Mouse (Mus musculus): ENCODE data around the gene Cep131. TPM values are rescaled to one million over a fixed set of nuclear protein-coding genes. Genes with fewer than 3 reads are reported as not detected.

The Cep131 gene
- polyA plus RNA-seq, 1 experiment from 2014 or later: 13.4 TPM

GRCm38 (mm10) chr11:120017011-120017410, 69.6 kb downstream of the Cep131 start:
- Histone ChIP-seq H3K4me1 (peaks cover 32% of the 10 kb centered on the region), H3K9me3 (no peaks in the 10 kb centered on the region), H3K4me3 (no peak overlapping the region), H3K36me3 (no peaks in the 10 kb centered on the region), H3K9ac (no peak overlapping the region), H3K27ac (replicated peaks) (no peak overlapping the region), H3K4me2 (no peak overlapping the region), H3K27me3 (replicated peaks) (peaks cover 11% of the 10 kb centered on the region)
- WGBS: 74% methylated on average over 8 of the region's 8 CpGs
- ATAC-seq (ENCODE audit: extremely low read depth, insufficient number of reproducible peaks, low FRiP score, low TSS enrichment): no peak

- H3K4me1 ChIP-seq: peaks cover 31% of the 10 kb centered on the region
- H3K9ac ChIP-seq: no peak overlapping the region; the same call in 1 of the 2 replicates
- H3K4me3 ChIP-seq: no peak overlapping the region
- no peak overlapping the region for H3K27ac ChIP-seq (replicated peaks)
- 85% methylated on average over 4 of the region's 4 CpGs for WGBS
- H3K36me3 ChIP-seq: no peaks in the 10 kb centered on the region
- no peak overlapping the region for H3K4me2 ChIP-seq
- ATAC-seq (ENCODE audit: extremely low read depth, insufficient number of reproducible peaks, low FRiP score, low TSS enrichment): no peak
- H3K9me3 ChIP-seq: no peaks in the 10 kb centered on the region
- H3K27me3 ChIP-seq (replicated peaks): peaks cover 34% of the 10 kb centered on the region
Observed at GRCm38 (mm10) chr11:120014758-120015157, 71.9 kb downstream of the Cep131 start.

MicroRNAs encoded within 50 kb of the gene (microRNA counts, 519-probe panel; counts per million panel counts)
- microRNA mmu-miR-338-3p (2,184 counts per million, percentile 64 among the panel's probes with 10 or more counts), microRNA mmu-miR-338-5p (209 counts per million, percentile 61 among the panel's probes with 10 or more counts)

Small RNA genes within 50 kb of the gene (microRNA-seq; reads per million reads assigned to microRNA genes)
- gene Gm25948 (not detected), gene Mir3065 (not detected), gene Mir338 (not detected)

Other genes starting within 250 kb of the Cep131 start
- gene Chmp6, start 173.4 kb downstream of the Cep131 start, polyA plus RNA-seq (2015; fragmentation: Nextera tagmentation; extraction: Ambion mirVana): 68.4 and 71.2 TPM in 2 replicates
- 12.3 and 12.4 TPM in 2 replicates for gene Baiap2, start 144.1 kb downstream of the Cep131 start, polyA plus RNA-seq (2015; fragmentation: Nextera tagmentation; extraction: Ambion mirVana)
- gene Aatk, start 39.7 kb downstream of the Cep131 start, polyA plus RNA-seq (2015; fragmentation: Nextera tagmentation; extraction: Ambion mirVana): 0.33 and 0.55 TPM in 2 replicates
- 13.0 and 13.5 TPM in 2 replicates for gene Tepsin, start 11.9 kb upstream of the Cep131 start, polyA plus RNA-seq (2015; fragmentation: Nextera tagmentation; extraction: Ambion mirVana)
- 81.1 and 95.7 TPM in 2 replicates for gene Ndufaf8, start 12.1 kb upstream of the Cep131 start, polyA plus RNA-seq (2015; fragmentation: Nextera tagmentation; extraction: Ambion mirVana)
- gene Slc38a10, start 64.5 kb upstream of the Cep131 start, polyA plus RNA-seq (2015; fragmentation: Nextera tagmentation; extraction: Ambion mirVana): 83.7 and 88.0 TPM in 2 replicates
- gene Bahcc1, start 146.1 kb upstream of the Cep131 start, polyA plus RNA-seq (2015; fragmentation: Nextera tagmentation; extraction: Ambion mirVana): 4.4 and 5.2 TPM in 2 replicates

All from heart, embryonic 13.5 days (tissue).